Mouse (Mus musculus) liver, embryonic 14.5 days (tissue): ENCODE measurements around the gene Hunk. TPM values are rescaled to one million over a fixed set of nuclear protein-coding genes. Genes with fewer than 3 reads are reported as not detected.

Source experiments
- ATAC-seq: fragments of 200-750 bp; cut with Nextera tagmentation; 2 replicates; pipeline ENCODE4 v1.8.0; 2017; ENCODE audit warnings: moderate number of reproducible peaks, mild to moderate bottlenecking, moderate library complexity; ENCODE audit not compliant: insufficient read depth
- DNase-seq, 3 experiments: peaks; one replicate each; pipeline ENCODE4 v3.0.0-alpha.2; 2012 to 2013; ENCODE audit warnings: low read depth in 3 of 3, low spot score in 3 of 3
- H3K27ac ChIP-seq: fragments of 300-500 bp; sonication (generic); 2 replicates; pipeline ENCODE4 v1.5.1; 2014; ENCODE audit warnings: moderate library complexity, mild to moderate bottlenecking, control low read depth, inconsistent platforms
- H3K27me3 ChIP-seq: fragments of 300-500 bp; sonication (generic); 2 replicates; pipeline ENCODE4 v1.6.1; 2014; ENCODE audit warnings: mild to moderate bottlenecking, low read length, moderate library complexity; ENCODE audit not compliant: control insufficient read depth, insufficient read depth
- H3K36me3 ChIP-seq: fragments of 300-500 bp; sonication (generic); replicated peaks from 2 replicates; pipeline ENCODE4 v1.6.1; 2014; ENCODE audit warnings: low read depth; ENCODE audit not compliant: control insufficient read depth, insufficient read depth
- H3K4me1 ChIP-seq, 2 experiments: fragments of 200-500 bp in 1 of 2; fragments of 300-500 bp in 1 of 2; sonication (generic) in 1 of 2; replicated peaks; 2 replicates each; pipeline ENCODE4 v1.6.1; 2012 to 2014; ENCODE audit warnings: antibody characterized with exemption in 1 of 2, inconsistent platforms in 1 of 2, low read length in 1 of 2; ENCODE audit not compliant: control insufficient read depth in 2 of 2, insufficient read depth in 2 of 2
- H3K4me2 ChIP-seq: fragments of 300-500 bp; sonication (generic); 2 replicates; pipeline ENCODE4 v1.6.1; 2014; ENCODE audit warnings: low read depth, mild to moderate bottlenecking, control low read depth, moderate library complexity
- H3K4me3 ChIP-seq, 2 experiments: fragments of 200-500 bp in 1 of 2; fragments of 300-500 bp in 1 of 2; sonication (generic) in 1 of 2; 2 replicates each; pipeline ENCODE4 v1.5.1; 2012 to 2014; ENCODE audit warnings: low read depth in 2 of 2, low read length in 2 of 2, mild to moderate bottlenecking in 2 of 2, control low read depth in 1 of 2, inconsistent platforms in 1 of 2, moderate library complexity in 1 of 2; ENCODE audit not compliant: insufficient read depth in 1 of 2
- H3K9ac ChIP-seq: fragments of 300-500 bp; sonication (generic); replicated peaks from 2 replicates; pipeline ENCODE4 v1.6.1; 2014; ENCODE audit warnings: mild to moderate bottlenecking, control low read depth, moderate library complexity
- H3K9me3 ChIP-seq: fragments of 300-500 bp; sonication (generic); 2 replicates; pipeline ENCODE4 v1.6.1; 2016; ENCODE audit warnings: low read length, mixed read lengths; ENCODE audit not compliant: control insufficient read depth
- CTCF ChIP-seq: IDR thresholded peaks from 2 replicates; pipeline ENCODE4 v1.5.1; 2016; ENCODE audit warnings: antibody characterized with exemption, low read depth, control low read depth
- EP300 ChIP-seq: IDR thresholded peaks from 2 replicates; pipeline ENCODE4 v1.6.1; 2016; ENCODE audit warnings: antibody characterized with exemption, low read depth
- WGBS: fragments of 180-500 bp; shearing (Covaris S2); extraction: QIAGEN DNeasy Blood & Tissue Kit; methylation state at CpG from one replicate; pipeline ENCODE4 v1.1.7; 2014; ENCODE audit not compliant: insufficient replicate concordance; 5-methylcytosine and 5-hydroxymethylcytosine counted together
- polyA plus RNA-seq, 2 experiments: library from polyadenylated mRNA; depleted of rRNA in 1 of 2; stranded (reverse) in 1 of 2; unstranded in 1 of 2; fragments of >200 nt; fragmentation: Nextera tagmentation in 1 of 2; extraction: Ambion mirVana in 1 of 2; gene quantifications; 2 replicates each; pipeline versions ENCODE4 v1.2.1 to v1.2.3; 2012 to 2014

Hunk gene
- polyA plus RNA-seq, 2 experiments = 0.80 to 0.88 TPM

DNA sequence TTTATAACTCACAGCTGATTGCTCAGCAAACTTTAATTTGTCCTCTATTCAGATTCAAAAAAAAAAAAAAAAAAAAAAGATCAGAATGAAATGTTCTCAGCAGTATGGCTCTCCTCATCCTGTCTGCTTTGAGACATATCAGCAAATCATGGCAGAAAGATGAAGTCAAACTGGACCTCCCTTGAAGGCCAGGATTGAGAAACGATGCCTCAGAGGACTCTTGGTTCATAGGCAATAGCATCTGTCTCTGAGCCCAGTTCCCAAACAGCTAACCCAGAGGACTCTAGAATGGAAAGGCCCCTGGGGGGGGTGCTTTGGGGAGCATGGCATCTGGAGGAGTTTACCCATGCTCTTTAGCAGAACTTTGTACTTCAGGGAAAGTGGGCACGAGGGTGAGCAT is 119.9 kb downstream of the Hunk start:
- no peak for ATAC-seq
- Histone ChIP-seq H3K27me3 (no peaks in the 10 kb centered on the region), H3K27ac (no peak overlapping the region), H3K36me3 (no peaks in the 10 kb centered on the region), H3K4me2 (no peak overlapping the region), H3K9ac (no peak overlapping the region), H3K4me3 (no peak overlapping the region), H3K9me3 (no peaks in the 10 kb centered on the region), H3K4me1 (no peaks in the 10 kb centered on the region)
- TF ChIP-seq CTCF (no peak), EP300 (no peak)
- DNase-seq = no peak
- 67% methylated on average over 2 of the region's 2 CpGs for WGBS

DNA sequence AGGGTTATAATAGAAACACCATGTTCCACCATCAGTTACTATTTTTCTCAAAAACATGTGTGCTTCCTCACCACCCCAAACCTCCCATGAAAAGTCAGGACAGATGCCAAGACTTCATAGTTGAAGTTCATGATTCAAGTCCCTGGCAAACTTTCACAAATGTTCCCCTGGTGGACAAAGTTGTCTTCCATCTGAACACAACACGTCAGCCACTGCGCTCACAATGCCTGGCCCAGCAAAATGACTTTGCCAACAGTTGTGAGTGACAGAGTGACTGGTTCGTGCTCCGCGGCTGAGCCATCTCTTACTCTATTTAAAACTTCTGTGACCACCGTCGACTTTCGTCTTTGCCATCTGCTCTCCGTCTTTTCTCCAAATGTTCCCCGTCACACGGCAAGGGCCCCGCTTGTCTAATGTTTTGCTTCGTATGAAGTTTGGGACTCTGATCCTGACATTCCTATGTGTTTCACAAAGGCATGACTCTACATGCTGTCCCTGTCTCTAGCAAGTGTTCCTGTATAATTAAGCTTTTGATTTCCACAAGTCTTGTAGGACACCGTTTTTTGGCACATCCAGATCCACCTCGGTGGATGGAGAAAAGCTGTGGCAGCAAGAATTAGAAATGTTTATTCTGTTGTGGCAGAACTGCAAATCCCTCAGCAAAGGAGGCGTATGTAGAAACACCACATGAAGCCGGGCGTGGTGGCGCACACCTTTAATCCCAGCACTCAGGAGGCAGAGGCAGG is 125.9 kb downstream of the Hunk start:
- no peak for DNase-seq
- Histone ChIP-seq H3K27me3 (no peaks in the 10 kb centered on the region), H3K4me1 (no peaks in the 10 kb centered on the region), H3K27ac (no peak overlapping the region), H3K4me2 (no peak overlapping the region), H3K36me3 (no peaks in the 10 kb centered on the region), H3K9me3 (no peaks in the 10 kb centered on the region), H3K9ac (no peak overlapping the region), H3K4me3 (no peak overlapping the region)
- TF ChIP-seq EP300 = no peak
- TF ChIP-seq CTCF = no peak
- no peak for ATAC-seq
- 80% methylated on average over 19 of the region's 19 CpGs for WGBS

DNA sequence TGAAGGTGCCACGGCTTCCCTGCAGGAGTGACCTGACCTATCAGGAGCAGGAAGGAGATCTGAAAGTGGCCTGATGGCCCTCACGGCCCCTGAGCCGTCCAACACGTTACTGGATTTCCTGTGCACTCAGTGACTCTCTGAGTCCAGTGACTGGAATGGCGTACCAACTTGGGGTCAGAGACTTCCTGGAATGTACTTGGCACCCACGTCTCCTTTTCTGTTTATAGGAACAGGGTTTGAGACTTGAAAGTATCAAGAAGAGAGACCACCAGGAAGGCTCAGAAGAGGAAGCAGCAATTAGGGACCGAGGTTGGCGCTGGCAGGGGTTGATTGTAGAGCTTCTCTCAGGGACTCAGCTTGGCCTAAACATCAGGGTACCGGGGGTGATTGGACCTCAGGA is 131.2 kb downstream of the Hunk start:
- 39% methylated on average over 9 of the region's 9 CpGs for WGBS
- ATAC-seq = no peak
- Histone ChIP-seq H3K4me3 (no peak overlapping the region), H3K9ac (no peak overlapping the region), H3K4me1 (no peaks in the 10 kb centered on the region; a peak in 1 of 4 replicates), H3K27ac (no peak overlapping the region), H3K9me3 (no peaks in the 10 kb centered on the region), H3K4me2 (no peak overlapping the region), H3K36me3 (no peaks in the 10 kb centered on the region), H3K27me3 (no peaks in the 10 kb centered on the region)
- no peak for DNase-seq
- TF ChIP-seq CTCF (no peak), EP300 (no peak)

DNA sequence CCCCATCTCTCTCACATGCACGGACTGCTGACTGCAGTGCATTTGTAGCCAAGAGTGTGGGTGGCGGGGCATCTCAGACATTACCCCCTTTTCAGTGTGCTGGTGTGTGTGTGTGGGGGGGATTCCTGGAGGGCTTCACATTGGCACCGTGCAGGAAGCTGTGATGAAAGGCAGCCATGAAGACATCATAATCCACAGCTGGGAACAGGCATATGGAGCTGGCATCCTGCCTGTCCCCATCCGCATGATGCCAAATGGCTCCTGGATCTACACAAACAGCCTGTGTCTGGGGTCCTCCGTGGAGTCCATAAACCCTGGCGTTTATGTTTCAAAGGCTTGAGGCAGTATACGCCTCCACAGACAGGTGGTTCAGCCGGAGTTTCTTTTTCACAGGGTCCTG is 132.4 kb downstream of the Hunk start:
- 65% methylated on average over 8 of the region's 8 CpGs for WGBS
- Histone ChIP-seq H3K4me3 (no peak overlapping the region), H3K4me2 (no peak overlapping the region), H3K27ac (no peak overlapping the region), H3K9me3 (no peaks in the 10 kb centered on the region), H3K36me3 (no peaks in the 10 kb centered on the region), H3K4me1 (no peaks in the 10 kb centered on the region; a peak in 1 of 4 replicates), H3K9ac (no peak overlapping the region), H3K27me3 (no peaks in the 10 kb centered on the region)
- DNase-seq (no peak), ATAC-seq (no peak)
- TF ChIP-seq EP300 = no peak
- no peak for TF ChIP-seq CTCF

DNA sequence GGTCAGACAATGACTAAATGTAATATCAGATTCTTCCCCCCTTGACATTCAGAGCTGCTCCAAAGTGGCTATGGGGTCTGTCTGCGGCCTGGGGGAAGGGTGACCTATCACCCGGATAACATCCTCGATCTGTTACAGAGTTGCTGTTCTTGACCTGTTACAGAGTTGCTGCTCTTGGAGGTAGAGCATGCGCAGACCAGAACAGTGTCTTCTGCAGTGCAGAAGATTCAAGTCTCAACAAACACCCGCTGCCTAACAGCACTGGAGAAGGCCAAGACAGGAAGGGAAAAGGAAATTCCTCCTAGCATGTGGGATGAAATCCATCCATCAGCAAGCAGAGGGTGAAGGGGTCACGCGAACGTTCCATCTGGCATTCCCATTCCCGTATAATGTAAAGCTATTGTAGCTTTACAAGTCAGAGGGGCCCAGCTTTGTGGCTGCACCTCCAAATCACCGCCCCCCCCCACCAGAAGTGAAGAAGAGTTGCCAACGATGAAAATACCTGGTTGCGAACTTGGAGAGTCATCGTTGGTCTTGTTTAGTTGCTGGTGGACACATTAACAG is 133.0 kb downstream of the Hunk start:
- Histone ChIP-seq H3K36me3 (no peaks in the 10 kb centered on the region), H3K9ac (no peak overlapping the region), H3K4me2 (no peak overlapping the region), H3K27ac (no peak overlapping the region), H3K4me3 (no peak overlapping the region), H3K9me3 (no peaks in the 10 kb centered on the region), H3K4me1 (no peaks in the 10 kb centered on the region; a peak in 1 of 4 replicates), H3K27me3 (no peaks in the 10 kb centered on the region)
- TF ChIP-seq CTCF (no peak), EP300 (no peak)
- DNase-seq (no peak), ATAC-seq (no peak)
- 62% methylated on average over 13 of the region's 13 CpGs for whole genome bisulfite sequencing
